Mouse (Mus musculus) midbrain, postnatal 0 days (tissue): ENCODE measurements at regions not wholly inside any gene's neighbourhood (a gene's known extent, or its start where the extent isn't known, plus 50 kb on each side); places are given as distances from the start of the nearest gene placed in this dataset.

Experiments used
- ATAC-seq: fragments of 200-750 bp; cut with Nextera tagmentation; 2 replicates; pipeline ENCODE4 v1.8.0; 2017; ENCODE audit warnings: moderate number of reproducible peaks, mild to moderate bottlenecking, moderate TSS enrichment, moderate library complexity; ENCODE audit not compliant: low FRiP score
- DNase-seq: peaks from one replicate; pipeline ENCODE4 v3.0.0-alpha.2; 2015; ENCODE audit warnings: low spot score
- H3K27ac ChIP-seq: fragments of 300-500 bp; sonication (generic); 2 replicates; pipeline ENCODE4 v1.5.1; 2014; ENCODE audit warnings: low read depth, mild to moderate bottlenecking, low read length, mixed read lengths
- H3K27me3 ChIP-seq: fragments of 300-500 bp; sonication (generic); 2 replicates; pipeline ENCODE4 v1.6.1; 2014; ENCODE audit warnings: low read length, control low read depth, mixed read lengths; ENCODE audit not compliant: insufficient read depth
- H3K36me3 ChIP-seq: fragments of 300-500 bp; sonication (generic); 2 replicates; pipeline ENCODE4 v1.6.1; 2014; ENCODE audit warnings: low read length, control low read depth, mixed read lengths; ENCODE audit not compliant: insufficient read depth
- H3K4me1 ChIP-seq: fragments of 300-500 bp; sonication (generic); 2 replicates; pipeline ENCODE4 v1.6.1; 2014; ENCODE audit warnings: mild to moderate bottlenecking, control low read depth, antibody characterized with exemption, low read length, mixed read lengths; ENCODE audit not compliant: insufficient read depth
- H3K4me2 ChIP-seq: fragments of 300-500 bp; sonication (generic); 2 replicates; pipeline ENCODE4 v1.6.1; 2014; ENCODE audit warnings: low read depth, mild to moderate bottlenecking, low read length, mixed read lengths; ENCODE audit not compliant: poor library complexity, severe bottlenecking
- H3K4me3 ChIP-seq: fragments of 300-500 bp; sonication (generic); 2 replicates; pipeline ENCODE4 v1.5.1; 2014; ENCODE audit warnings: low read depth, mild to moderate bottlenecking, low read length, moderate library complexity
- H3K9ac ChIP-seq: fragments of 300-500 bp; sonication (generic); replicated peaks from 2 replicates; pipeline ENCODE4 v1.6.1; 2014; ENCODE audit warnings: mild to moderate bottlenecking, low read length, moderate library complexity, mixed read lengths; ENCODE audit not compliant: poor library complexity, severe bottlenecking
- H3K9me3 ChIP-seq: fragments of 300-500 bp; sonication (generic); 2 replicates; pipeline ENCODE4 v1.6.1; 2016; ENCODE audit warnings: low read length, control low read depth
- CTCF ChIP-seq: IDR thresholded peaks from 2 replicates; pipeline ENCODE4 v1.5.1; 2016; ENCODE audit warnings: antibody characterized with exemption, mild to moderate bottlenecking
- WGBS: fragments of 180-500 bp; shearing (Covaris S2); extraction: QIAGEN DNeasy Blood & Tissue Kit; methylation state at CpG from one replicate; pipeline ENCODE4 v1.1.7; 2014; 5-methylcytosine and 5-hydroxymethylcytosine counted together

- no peak for ATAC-seq
- no peaks in the 10 kb centered on the region for H3K27me3 ChIP-seq
Observed at GRCm38 (mm10) chr5:133753461-133754160, 345.9 kb upstream of the Castor2 start.

DNA sequence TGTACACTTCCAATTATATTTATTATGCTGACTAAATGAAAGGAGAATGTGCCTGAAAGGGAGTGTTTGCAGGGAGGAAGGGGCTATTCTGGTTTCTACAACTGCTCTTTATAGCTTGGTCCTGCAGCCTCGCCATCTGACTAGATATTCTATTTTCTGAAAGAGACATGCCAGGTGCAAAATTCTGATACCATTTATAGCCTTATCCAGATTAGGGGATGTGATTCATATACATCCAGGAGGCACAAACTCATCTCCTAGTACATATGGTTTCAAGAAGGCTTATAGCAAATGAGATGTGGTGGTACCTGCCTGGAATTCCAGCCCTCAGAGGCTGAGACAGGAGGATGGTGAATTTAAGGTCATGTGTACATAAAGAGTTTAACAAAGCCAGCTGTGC, 352.6 kb upstream of the Castor2 start:
- H3K36me3 ChIP-seq = no peaks in the 10 kb centered on the region
- no peaks in the 10 kb centered on the region for H3K4me1 ChIP-seq
- no peak overlapping the region for H3K27ac ChIP-seq
- no peak for TF ChIP-seq CTCF
- WGBS = 74% methylated on average over 1 of the region's 1 CpGs
- DNase-seq (no peak), ATAC-seq (no peak)
- H3K9me3 ChIP-seq = no peaks in the 10 kb centered on the region
- H3K27me3 ChIP-seq = no peaks in the 10 kb centered on the region
- no peak overlapping the region for H3K9ac ChIP-seq
- no peak overlapping the region for H3K4me3 ChIP-seq
- no peak overlapping the region for H3K4me2 ChIP-seq

More at GRCm38 (mm10) chr5:133753461-133754160, 345.9 kb upstream of the Castor2 start:
- no peak overlapping the region for H3K27ac ChIP-seq
- no peak overlapping the region for H3K4me2 ChIP-seq
- H3K4me3 ChIP-seq = no peak overlapping the region
- no peak overlapping the region for H3K9ac ChIP-seq
- 48% methylated on average over 8 of the region's 8 CpGs for WGBS
- no peaks in the 10 kb centered on the region for H3K9me3 ChIP-seq
- no peak for TF ChIP-seq CTCF
- H3K4me1 ChIP-seq = no peaks in the 10 kb centered on the region
- peak; percentile 33 for DNase-seq
- H3K36me3 ChIP-seq = no peaks in the 10 kb centered on the region

DNA sequence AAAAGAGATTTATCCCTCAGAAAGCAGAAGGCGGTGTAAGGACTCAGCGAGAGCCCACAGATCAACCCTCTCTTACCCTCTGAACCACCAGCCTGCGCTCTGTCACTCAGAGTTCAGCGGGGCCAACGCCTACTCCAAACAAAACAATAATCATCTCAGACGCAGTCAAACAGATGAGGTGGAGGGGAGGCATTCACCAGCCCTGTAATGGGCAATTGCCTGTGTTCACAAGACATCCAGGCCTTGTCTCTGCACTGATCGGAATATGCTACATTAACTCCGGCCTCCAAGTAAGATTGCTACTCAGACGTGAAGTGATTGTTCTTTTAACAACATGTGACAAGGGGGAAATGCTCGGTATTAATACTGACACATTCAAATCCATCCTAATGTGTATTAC, 353.1 kb upstream of the Castor2 start:
- no peak for TF ChIP-seq CTCF
- DNase-seq = peak; percentile 26
- H3K4me2 ChIP-seq = no peak overlapping the region
- H3K36me3 ChIP-seq = no peaks in the 10 kb centered on the region
- no peak overlapping the region for H3K9ac ChIP-seq
- H3K4me1 ChIP-seq = no peaks in the 10 kb centered on the region
- 50% methylated on average over 10 of the region's 10 CpGs for WGBS
- H3K27me3 ChIP-seq = no peaks in the 10 kb centered on the region
- no peak overlapping the region for H3K27ac ChIP-seq
- H3K9me3 ChIP-seq = no peaks in the 10 kb centered on the region
- H3K4me3 ChIP-seq = no peak overlapping the region
- ATAC-seq = no peak

GRCm38 (mm10) chr5:133744136-133744535, 355.4 kb upstream of the Castor2 start:
- H3K27me3 ChIP-seq = no peaks in the 10 kb centered on the region
- H3K4me2 ChIP-seq = no peak overlapping the region
- no peak overlapping the region for H3K4me3 ChIP-seq
- no peak overlapping the region for H3K27ac ChIP-seq
- H3K9me3 ChIP-seq = no peaks in the 10 kb centered on the region
- no peaks in the 10 kb centered on the region for H3K4me1 ChIP-seq
- WGBS = 88% methylated on average over 3 of the region's 3 CpGs
- ATAC-seq (no peak), DNase-seq (no peak)
- H3K36me3 ChIP-seq = no peaks in the 10 kb centered on the region
- H3K9ac ChIP-seq = no peak overlapping the region
- no peak for TF ChIP-seq CTCF

DNA sequence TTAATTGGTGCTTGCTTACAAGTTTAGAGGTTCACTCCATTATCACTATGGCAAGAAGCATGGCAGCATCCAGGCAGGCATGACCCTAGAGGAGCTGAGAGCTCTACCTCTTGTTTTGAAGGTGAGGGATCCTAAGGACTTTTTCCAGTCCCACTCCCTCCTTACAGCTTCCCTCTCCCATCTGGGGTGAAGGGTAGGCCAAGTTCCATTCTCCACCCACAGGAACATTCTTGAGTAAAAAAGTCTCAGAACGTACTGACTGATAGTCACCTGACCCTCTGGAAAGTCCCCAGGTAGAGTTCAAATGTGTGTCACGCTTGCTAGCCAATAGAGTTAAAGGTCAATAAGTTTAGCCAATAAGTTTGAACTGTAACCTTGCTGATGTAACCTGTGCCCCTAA, 355.9 kb upstream of the Castor2 start:
- Histone ChIP-seq H3K36me3 (no peaks in the 10 kb centered on the region), H3K27ac (no peak overlapping the region), H3K4me1 (no peaks in the 10 kb centered on the region), H3K4me3 (no peak overlapping the region), H3K4me2 (no peak overlapping the region), H3K9me3 (no peaks in the 10 kb centered on the region), H3K9ac (no peak overlapping the region), H3K27me3 (no peaks in the 10 kb centered on the region)
- TF ChIP-seq CTCF = no peak
- DNase-seq (no peak), ATAC-seq (no peak)
- 87% methylated on average over 2 of the region's 2 CpGs for WGBS

GRCm38 (mm10) chr5:133731871-133732270, 367.6 kb upstream of the Castor2 start:
- no peaks in the 10 kb centered on the region for H3K9me3 ChIP-seq
- H3K36me3 ChIP-seq = no peaks in the 10 kb centered on the region
- no peak overlapping the region for H3K27ac ChIP-seq
- H3K4me2 ChIP-seq = no peak overlapping the region
- no peaks in the 10 kb centered on the region for H3K27me3 ChIP-seq
- ATAC-seq (no peak), DNase-seq (no peak)
- no peak overlapping the region for H3K9ac ChIP-seq
- no peaks in the 10 kb centered on the region for H3K4me1 ChIP-seq
- TF ChIP-seq CTCF = no peak
- H3K4me3 ChIP-seq = no peak overlapping the region
- 85% methylated on average over 4 of the region's 4 CpGs for WGBS
